Mouse (Mus musculus) ovary, postnatal 14 days (tissue): Measurements from ENCODE around the gene Ear6.

Experiments
- DNase-seq: peaks from one replicate; pipeline ENCODE4 v3.0.0; 2022; ENCODE audit warnings: low spot score

The Ear6 gene

GRCm38 (mm10) chr14:51893809-51894208 lies 40.3 kb downstream of the Ear6 start:
- DNase-seq, result no peak

- DNase-seq, result no peak
These were observed 41.6 kb downstream of the Ear6 start for GRCm38 (mm10) chr14:51895071-51895470.

GRCm38 (mm10) chr14:51896019-51896418 lies 42.5 kb downstream of the Ear6 start:
- DNase-seq, result no peak

- DNase-seq, result no peak
These were observed 43.2 kb downstream of the Ear6 start for GRCm38 (mm10) chr14:51896539-51897170.

GRCm38 (mm10) chr14:51899351-51899750 lies 45.9 kb downstream of the Ear6 start:
- DNase-seq, result no peak

- DNase-seq, result peak; percentile 78
These were observed 49.6 kb downstream of the Ear6 start for GRCm38 (mm10) chr14:51902806-51903710.

GRCm38 (mm10) chr14:51903782-51904181 lies 50.3 kb downstream of the Ear6 start:
- no peak for DNase-seq
